Mouse (Mus musculus) myocyte (in vitro differentiated cells): ENCODE measurements around the gene Acnat1.
"Not testable (repeated sequence)": the region's sequence is repeated elsewhere in the genome, so short reads cannot be mapped to it uniquely, and the experiment has no call there.

Experiments used
- CEBPB ChIP-seq: IDR thresholded peaks from 2 replicates; pipeline ENCODE4 v1.6.1; 2011; ENCODE audit warnings: mild to moderate bottlenecking, moderate library complexity; ENCODE audit not compliant: poor library complexity, insufficient read depth, severe bottlenecking
- E2F4 ChIP-seq: IDR thresholded peaks from one replicate; pipeline ENCODE4 v1.6.1; 2011; ENCODE audit warnings: mild to moderate bottlenecking, control low read depth, moderate library complexity; ENCODE audit not compliant: insufficient read depth
- POLR2A ChIP-seq: IDR thresholded peaks from one replicate; pipeline ENCODE4 v1.6.1; 2011; ENCODE audit warnings: low read depth, mild to moderate bottlenecking, control low read depth, moderate library complexity; ENCODE audit not compliant: insufficient read length
- TCF12 ChIP-seq: IDR thresholded peaks from one replicate; pipeline ENCODE4 v1.6.1; 2011; ENCODE audit warnings: mild to moderate bottlenecking, control low read depth; ENCODE audit not compliant: poor library complexity, insufficient read depth, severe bottlenecking
- USF1 ChIP-seq: IDR thresholded peaks from one replicate; pipeline ENCODE4 v1.6.1; 2011; ENCODE audit warnings: low read depth, mild to moderate bottlenecking, control low read depth, moderate library complexity

DNA sequence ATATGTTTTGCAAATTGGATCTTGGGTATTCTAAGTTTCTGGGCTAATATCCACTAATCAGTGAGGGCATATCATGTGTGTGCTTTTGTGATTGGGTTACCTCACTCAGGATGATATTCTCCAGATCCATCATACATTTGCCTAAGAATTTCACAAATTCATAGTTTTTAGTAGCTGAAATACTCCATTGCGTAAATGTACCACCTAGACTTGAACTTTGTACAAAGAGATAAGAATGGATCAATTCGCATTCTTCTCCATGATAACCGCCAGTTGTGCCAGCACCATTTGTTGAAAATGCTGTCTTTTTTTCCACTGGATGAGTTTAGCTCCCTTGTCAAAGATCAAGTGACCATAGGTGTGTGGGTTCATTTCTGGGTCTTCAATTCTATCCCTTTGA is 36.7 kb downstream of the Acnat1 start:
- not testable (repeated sequence) for TF ChIP-seq CEBPB, POLR2A, TCF12, E2F4, USF1
